Mouse (Mus musculus) gastrocnemius, adult 8-10 months (tissue): ENCODE results near the gene Pdss1. TPM values are rescaled to one million over a fixed set of nuclear protein-coding genes. Genes with fewer than 3 reads are reported as not detected.
"Not testable (repeated sequence)": the region's sequence is repeated elsewhere in the genome, so short reads cannot be mapped to it uniquely, and the experiment has no call there.

Experiments
- DNase-seq, 2 experiments: peaks; one replicate each; pipeline ENCODE4 v3.0.0; 2022; ENCODE audit warnings: low spot score in 2 of 2
- total RNA-seq, 4 experiments: library from RNA; stranded (reverse); gene quantifications; 2 replicates each; pipeline ENCODE4 v1.2.4; 2022

Pdss1 gene
- total RNA-seq: 10 to 100 TPM in 1 of 4 experiments, 1 to 10 TPM in 3; 8.6 to 12.1 (median 9.3) TPM

DNA sequence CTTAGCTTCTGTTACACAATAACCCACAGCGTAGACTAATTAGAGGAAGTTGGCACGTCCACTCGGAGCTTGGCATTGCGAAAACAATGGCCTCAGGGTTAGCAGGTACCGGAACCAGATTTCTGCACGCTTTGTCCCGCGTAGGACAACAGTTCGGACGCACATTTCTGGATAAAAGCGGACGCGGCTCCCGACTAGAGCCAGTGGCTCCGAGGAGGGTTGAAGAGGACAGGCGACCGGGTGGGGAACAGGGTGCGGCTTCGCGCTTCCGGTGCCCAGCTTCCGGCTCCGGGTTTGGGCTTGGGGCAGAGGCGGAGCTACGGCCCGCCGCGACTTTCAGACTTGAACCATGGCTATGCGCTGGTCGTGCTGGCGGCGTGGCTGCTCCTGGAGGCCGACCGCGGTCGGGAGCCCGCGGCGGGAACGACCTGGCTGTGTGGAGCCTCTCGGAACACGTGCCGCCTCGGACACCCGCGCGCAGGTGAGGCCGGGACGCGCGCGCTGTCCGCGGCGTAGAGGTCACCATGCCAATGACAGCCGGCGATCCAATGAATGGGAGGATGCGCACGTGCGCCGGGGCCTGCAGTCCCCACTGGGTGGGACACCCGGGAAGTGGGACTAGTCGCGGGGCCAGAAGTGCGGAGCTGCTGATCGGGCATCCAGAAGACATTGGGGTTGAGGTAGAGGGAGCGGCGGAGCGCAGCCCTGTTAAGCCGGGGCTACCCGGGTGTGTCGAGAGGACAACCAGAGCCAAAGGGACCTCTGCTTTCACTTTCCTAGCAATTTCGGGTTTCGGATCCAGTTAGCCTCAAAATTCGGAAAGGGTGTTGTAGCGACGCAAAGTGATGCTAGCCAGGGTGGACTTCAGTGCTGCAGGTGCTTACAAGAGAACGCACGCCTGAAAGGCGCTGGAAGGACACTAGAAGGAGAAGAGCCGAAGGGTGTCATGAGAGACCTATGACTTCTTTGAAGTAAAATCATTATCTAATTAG, at the start of gene Pdss1:
Gene Pdss1 (plus strand): TSS at position 241 of the 992 bp plus-strand sequence.
- peak; percentile 76 to 82 for DNase-seq

DNA sequence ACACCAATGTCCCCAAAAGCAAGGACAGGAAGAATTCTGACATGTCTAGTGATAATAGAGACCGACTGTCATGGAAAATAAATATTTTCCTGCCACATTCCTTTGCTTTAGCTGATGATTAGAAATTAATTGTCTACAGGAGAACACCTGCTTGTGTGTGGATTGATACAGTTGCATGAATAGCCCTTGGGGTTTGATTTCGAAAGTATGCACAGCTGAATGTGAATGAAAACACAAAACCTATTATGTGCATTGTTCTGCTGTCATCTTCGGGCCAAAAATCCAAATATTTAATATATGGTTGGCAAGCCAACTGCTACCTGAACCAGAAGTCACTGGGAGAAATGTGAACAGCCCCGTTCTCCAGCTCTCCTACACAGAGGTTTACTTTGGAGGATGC, 43.4 kb upstream of the Pdss1 start:
- DNase-seq: no peak

DNA sequence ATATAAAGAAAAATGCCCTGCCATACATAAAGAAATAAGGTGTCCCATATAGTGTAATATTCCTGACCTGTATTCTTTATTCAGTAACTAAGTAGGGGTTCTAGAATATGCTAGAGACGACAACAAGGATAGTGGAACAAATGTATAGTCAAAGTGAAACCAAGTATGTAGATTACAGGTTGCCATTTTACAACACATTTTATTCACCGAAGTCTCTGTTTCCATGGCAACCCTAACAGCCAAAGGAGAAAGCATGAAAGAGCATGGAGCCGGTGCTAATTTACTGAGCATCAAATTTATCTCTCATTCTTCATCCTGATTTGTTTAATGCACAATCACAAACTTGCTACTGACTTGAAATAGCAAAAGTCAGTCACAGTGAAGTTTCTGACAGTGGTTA, 37.8 kb upstream of the Pdss1 start:
- DNase-seq: no peak

DNA sequence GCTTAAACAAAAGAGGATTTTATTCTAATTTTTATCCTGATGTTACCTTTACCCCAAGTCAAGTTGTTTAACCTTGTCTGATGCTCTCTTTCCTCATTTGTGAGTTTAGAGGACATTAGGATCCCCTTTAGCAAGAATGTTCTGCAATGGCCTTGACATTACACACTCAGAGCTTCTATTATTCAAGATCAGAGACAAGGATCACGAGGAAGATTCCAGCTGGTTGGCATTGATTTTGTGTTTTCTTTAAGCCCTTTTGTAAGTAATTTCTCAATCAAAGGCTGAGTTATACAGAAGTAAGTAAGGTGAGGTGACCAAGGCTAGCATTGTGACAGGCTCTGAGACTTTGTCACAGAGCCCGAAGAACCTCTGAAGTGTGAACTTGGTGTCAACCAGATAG, 33.1 kb upstream of the Pdss1 start:
- no peak for DNase-seq

DNA sequence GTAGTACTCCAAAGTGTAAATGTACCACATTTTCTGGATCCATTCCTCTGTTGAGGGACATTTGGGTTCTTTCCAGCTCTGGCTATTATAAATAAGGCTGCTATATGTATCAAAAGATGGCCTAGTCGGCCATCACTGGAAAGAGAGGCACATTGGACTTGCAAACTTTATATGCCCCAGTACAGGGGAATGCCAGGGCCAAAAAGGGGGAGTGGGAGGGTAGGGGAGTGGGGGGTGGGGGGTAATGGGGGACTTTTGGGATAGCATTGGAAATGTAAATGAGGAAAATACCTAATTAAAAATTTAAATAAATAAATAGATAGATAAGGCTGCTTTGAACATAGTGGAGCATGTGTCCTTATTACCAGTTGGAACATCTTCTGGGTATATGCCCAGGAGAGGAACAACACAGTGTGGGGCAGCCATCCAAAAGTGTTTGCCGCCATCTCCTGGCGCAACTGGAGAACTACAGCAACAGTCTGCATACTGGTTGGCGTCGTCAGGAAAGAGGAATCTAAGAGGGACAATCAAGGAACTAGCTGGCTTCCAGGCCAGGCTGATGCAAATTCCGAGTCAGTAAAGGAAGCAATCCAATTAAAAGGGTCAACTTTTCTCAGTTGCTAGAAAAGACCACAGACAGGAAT, 30.8 kb upstream of the Pdss1 start:
- DNase-seq: peak; percentile 10 to 28

DNA sequence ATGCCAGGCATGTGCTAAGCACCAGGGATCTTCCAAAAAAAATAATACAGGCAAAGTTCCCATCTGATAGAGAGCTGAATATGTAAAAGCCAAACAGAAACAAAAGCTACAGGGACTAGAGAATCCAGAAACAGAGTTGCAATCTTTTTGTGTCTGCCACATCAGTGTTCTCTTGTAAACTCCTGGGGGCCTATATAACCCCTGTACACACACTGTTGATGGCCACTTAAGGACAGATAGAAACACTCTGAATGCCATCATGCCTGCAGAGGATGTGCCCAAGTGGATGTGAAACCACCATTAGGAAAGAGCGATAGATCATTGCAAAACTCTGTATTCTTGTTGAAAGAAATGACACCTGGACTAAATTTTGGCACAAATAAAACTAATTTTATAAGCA, 29.5 kb upstream of the Pdss1 start:
- DNase-seq: no peak

DNA sequence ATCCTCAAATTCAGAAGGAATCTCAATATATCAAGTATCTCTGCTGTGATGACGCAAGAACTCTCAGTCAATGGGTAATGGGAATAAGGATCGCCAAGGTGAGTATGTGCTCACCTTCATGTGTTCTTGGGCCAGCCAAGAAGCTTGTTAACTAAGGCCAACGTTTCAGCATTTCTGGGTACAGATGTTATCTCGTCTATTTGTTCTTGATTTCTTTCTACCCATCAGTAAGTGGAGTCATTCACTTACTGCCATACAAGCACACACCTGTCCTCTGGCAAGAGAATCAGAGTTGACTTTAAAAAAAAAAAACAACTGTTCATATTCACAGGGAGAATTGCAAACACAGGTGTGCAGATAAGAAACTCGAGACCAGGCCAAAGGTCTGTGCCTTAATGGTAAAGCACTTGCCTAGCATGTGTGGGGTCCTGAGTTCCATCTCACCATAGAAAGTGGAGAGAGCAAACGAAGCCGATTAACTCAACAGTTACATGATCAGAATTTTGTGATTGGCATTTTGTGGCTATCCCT, 28.4 kb upstream of the Pdss1 start:
- DNase-seq: no peak

DNA sequence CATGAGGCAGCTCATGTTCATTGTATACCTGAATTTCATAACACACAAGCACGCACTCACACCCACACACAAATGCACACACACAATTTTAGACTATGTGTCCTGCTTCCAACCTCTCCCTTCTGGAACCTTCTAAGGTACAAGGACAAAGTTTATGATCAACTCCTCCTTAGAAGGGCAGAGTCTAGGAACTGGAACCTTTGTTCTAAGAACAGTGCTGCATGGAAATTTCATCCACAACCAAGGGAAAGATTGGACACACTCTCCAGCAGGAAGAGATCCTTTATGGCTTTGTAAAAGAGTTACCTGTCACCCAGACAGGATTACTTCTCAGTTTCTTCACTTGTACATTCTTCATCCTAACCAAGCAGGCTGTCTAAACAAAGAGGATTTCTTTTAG, 22.2 kb upstream of the Pdss1 start:
- no peak for DNase-seq

DNA sequence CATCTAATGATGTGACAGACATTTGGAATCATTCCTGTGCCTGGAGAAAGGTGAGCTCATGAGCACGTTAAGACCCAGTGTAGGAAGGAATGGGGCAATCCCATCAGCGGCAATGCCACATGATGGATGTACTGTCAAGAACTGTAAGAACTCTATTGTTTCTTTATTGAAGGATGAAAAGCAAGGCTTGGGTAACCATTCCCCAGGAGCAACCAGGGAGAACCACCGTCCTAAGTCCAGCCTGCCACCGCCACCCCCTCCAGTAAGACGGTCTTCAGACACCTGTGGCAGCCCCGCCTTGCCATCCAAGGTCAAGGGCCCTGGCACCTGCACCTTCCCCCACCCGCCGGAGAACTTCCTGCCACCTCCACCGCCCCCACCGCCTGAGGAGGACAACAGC, 20.7 kb upstream of the Pdss1 start:
- DNase-seq: no peak

DNA sequence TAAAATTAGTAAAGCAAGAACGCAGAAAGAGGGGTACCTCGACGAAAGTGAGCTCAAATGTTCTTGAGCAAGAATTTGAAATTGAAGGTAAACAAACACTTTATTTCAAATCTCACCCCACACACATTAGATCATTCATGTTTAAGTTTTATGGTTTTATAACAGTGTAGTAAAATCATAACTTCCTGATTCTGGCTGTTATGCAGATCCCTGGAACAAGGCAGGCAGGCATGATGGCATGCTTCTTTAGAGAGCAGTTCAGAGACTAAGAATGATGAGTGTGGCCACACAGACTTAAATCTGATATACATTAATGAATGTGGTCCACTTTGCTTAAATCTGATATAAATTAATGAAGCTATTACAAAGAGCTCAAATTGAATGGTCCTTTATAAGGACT, 18.7 kb upstream of the Pdss1 start:
- no peak for DNase-seq

DNA sequence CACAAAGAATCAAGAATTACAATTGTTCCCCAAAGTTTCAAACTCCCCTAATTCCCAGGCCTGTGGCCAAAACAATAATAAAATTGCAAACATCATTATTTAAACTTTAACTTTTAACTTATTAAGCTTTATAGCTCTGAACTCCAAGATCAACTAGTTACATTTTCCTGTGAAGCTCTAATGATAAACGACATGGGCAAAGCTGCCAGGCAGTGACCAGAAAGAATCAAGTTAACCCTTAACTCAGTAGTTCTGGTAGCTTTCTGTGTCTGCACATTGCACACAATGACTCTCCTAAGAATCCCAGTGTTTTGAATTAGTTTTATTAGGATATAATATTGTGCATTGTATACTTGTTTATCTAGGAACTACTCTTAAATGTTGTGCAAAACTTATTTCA, 16.5 kb upstream of the Pdss1 start:
- no peak for DNase-seq

DNA sequence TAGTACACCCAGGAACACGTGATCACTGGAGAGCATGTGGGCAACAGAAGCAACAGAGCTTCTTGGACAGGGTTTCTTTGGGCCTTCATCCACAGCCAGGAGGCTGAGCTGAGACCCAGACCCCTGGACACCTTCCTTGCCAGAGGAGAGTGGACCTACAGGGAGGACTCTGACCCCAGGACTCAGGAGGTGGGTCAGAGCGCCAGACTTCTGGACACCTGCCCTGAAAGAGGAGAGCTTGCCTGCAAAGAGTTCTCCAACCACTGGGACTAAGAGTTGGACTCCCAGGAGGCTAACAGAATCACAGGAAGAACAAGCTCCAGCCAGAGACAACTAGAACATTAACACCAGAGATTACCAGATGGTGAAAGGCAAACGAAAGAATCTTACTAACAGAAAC, 14.6 kb upstream of the Pdss1 start:
- not testable (repeated sequence) for DNase-seq

DNA sequence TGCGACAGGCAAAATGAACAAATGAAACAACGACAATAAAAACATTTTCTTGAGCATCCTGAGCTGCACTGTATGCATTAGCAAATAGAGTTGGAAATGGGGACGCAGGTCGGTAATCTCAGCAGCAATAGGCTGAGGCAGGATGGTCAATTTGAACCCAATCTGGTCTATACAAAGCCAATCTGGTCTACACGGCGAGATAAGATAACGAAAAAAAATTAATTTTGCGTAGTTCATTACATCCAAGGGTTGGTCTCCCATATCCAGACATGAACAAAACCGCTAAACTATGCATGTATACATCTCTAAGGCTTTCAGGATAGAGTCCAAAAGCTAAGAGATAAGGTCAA, 415 bp upstream of the Pdss1 start:
- no peak for DNase-seq

DNA sequence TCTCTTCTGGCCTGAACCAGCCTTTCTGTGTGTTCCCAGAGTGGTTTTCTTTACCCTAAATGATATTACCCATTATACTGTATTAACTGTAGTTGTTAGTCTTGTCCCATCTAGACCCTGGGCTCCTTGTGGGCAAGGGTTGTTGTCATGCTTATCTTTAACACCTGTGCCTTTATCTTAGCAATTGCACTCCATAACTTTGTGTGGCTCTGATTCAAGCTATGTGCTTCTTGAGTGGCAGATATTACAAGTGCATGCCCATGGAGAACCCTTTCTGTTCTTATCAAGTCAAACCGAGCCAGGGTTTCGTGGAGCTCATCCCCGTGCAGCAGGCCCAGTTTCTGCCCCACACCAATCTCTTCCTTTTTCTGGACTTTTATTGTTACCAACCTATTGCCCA, 8.6 kb downstream of the Pdss1 start:
- no peak for DNase-seq

DNA sequence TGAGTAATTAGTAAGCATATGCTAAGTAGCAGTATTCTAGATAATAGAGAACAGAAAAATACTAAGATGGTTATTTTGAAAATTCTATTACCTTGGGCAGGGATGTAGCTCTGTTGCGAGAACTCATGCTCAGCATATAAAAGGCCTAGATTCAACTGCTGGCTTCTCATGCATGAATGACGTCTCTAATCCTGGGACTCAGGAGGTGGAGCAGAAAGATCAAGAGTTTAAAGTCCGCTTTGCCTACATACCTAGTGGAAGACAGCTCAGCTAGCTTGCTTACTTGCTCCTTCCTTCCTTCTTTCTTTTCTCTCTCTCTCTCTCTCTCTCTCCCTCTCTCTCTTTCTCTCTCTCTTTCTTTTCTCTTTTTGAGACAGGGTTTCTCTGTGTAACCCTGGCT, 19.1 kb downstream of the Pdss1 start:
- no peak for DNase-seq

DNA sequence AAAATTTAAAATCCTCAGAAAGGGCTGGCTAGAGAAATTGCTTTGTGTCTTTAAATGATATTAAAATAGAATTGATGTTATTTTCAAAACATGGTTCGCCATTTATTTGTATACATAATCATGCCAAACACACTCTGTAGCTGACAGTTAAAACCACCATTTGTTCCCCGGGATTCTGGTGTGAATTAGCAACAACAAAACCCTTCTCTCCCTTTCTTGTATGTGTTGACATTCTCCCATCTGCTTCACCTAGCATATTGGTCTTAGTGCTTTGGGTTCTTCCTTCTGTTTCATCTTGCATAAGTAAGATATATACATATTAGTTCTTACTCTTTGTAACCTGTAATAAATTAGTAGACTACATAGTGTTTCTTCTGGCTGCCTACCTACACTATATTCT, 23.3 kb downstream of the Pdss1 start:
- no peak for DNase-seq

DNA sequence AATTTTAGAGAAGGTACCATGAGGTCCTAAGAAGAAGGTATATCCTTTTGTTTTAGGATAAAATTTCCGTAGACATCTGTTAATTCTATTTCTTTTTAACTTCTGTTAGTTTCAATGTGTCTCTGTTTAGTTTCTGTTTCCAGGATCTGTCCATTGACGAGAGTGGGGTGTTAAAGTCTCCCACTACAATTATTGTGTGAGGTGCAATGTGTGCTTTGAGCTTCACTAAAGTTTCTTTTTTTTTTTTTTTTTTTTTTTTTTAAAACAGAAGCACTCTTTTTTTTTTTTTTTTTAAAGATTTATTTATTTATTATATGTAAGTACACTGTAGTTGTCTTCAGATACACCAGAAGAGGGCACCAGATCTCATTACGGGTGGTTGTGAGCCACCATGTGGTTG, 30.6 kb downstream of the Pdss1 start:
- not testable (repeated sequence) for DNase-seq

DNA sequence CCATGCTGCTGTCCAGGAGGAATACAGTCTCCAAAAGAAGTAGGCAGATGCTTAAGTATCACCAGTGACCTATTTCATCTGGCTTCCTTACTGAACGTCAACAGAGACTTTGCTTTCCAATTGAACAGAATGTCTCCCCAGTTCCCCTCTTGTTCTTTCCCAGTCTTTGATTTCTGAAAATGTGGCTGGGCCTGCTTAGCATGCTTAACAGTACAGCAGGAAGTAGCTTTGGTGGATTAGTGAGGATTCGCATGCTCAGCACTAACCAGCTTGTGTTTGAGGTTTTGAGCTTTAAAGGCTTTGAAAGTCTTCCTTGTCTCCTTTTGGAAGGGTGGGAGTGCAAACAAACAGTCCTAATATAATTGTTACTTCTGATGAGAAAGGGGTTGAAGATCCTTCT, 32.9 kb downstream of the Pdss1 start:
- DNase-seq: no peak

DNA sequence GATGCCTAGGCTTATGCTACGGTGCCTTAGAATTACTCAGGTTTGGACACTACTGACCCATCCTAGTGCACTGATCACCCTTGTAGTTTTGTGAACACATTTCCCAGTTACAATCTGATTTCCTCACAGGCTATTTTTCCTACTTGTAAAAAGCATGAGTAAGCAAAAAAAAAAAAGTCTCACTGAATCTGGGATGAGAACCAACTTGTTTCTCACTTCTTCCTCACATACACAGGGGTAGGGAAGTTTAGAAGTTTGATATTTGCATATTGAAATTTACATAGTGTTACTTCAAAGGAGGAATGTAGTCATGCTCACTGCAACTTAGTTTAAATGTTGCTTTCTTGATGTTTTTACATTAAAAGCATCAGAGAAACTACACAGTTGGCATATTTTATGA, 38.2 kb downstream of the Pdss1 start:
- DNase-seq: no peak

DNA sequence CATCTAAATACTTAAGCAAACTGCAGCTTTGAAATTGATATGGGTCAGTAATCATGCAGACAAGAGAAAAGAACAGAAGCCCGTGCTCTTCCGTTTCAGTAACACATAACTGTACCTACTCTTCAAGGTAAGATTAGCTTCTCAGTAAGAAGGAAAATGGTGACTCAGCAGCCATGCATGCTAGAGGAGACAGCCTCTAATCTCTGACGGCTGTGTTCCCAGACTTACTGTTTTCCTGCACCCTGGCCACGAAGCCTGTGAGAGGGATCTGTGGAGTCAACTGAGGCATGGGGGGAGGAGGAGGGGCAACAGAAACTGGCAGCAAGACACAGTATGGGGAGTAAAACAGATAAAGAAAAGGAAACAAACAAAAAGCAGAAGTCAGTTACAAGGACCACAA, 54.6 kb downstream of the Pdss1 start:
- no peak for DNase-seq

DNA sequence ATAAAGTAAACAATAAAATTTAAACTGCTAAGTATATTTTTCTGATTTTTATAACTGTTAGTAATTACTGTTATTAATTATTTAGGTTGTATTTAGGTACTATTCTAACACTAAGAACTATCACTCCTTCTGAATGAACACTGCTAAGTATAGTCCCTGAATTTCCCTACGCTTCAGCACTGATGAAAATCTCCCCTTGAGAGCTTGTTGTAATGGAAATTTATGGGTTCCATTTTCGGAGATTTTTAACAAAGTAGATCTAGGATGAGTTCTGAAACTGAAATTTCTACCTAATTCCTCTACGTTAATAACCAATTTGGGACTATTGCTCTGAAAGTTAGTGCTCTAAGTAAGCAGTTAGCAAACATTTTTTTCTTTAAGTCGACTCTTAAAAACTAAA, 59.0 kb downstream of the Pdss1 start:
- DNase-seq: no peak

DNA sequence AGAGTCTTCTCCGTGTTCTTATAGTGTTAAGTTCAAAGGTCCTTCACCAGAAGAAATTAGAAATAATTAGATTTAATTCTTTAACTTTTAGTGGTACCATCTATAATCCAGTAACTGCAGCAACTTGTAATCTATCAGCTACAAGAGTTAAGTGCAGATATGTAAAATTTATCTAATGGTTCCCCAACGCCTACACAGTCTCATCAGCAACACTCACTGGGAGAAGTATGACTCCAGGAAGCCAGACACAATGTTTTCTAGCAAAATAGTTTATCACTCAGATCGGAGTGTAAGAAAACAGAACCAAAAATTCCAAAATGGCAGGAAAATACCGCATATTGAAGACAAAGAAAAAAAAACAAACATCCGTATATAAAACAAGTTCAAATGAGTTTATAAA, 60.6 kb downstream of the Pdss1 start:
- no peak for DNase-seq

DNA sequence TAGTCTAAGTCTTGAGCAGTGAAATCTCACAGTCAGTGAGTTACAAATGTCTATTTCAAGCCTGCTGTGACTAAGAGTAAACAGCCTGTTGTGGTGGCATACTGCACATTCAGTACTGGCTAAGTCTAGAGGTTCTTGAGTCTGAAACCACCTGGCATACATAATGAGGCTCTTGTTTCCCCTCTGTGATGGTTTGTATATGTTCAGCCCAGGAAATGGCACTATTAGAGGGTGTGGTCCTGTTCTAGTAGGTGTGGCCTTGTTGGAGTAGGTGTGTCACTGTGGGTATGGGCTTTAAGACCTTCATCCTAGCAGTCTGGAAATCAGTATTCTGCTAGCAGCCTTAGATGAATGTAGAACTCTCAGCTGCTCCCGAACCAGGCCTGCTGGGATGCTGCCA, 62.1 kb downstream of the Pdss1 start:
- DNase-seq: no peak
